Mouse (Mus musculus) heart, postnatal 0 days (tissue): ENCODE data around the gene Pde4b.

Experiments used
- CTCF ChIP-seq: IDR thresholded peaks from 2 replicates; pipeline ENCODE4 v1.5.1; 2016; ENCODE audit warnings: antibody characterized with exemption, control low read depth, low read depth
- EP300 ChIP-seq: IDR thresholded peaks from 2 replicates; pipeline ENCODE4 v1.6.1; 2016; ENCODE audit warnings: antibody characterized with exemption, low read depth

DNA sequence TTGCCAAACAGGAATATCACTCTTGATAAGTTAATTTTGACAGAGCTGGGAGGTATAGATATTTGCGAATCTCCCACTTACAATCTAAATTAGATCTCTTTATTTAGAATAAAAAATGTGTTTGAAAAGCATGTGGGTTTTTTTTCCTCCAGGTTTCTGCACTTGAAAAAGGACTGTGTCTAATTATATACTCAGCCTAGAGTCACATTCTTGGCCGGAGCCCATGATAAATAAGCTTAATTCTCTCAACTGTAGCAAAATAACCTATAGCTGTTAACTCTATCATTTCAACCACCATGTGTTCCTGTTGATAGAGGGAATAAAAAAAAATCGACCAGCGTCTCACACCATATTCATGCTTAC lies 352.8 kb downstream of the Pde4b start:
- TF ChIP-seq CTCF (no peak), EP300 (no peak)
